Mouse (Mus musculus) testis, adult 2 months (tissue): Measurements from ENCODE around the gene Upp2.

Experiments
- CTCF ChIP-seq: fragments of 200-500 bp; IDR thresholded peaks from 2 replicates; pipeline ENCODE4 v1.5.1; 2012; ENCODE audit warnings: low read depth, mild to moderate bottlenecking, inconsistent platforms, low read length, moderate library complexity; ENCODE audit not compliant: control insufficient read depth, insufficient read depth, insufficient replicate concordance
- POLR2A ChIP-seq: fragments of 200-500 bp; IDR thresholded peaks from 2 replicates; pipeline ENCODE4 v1.6.1; 2012; ENCODE audit warnings: low read depth, mild to moderate bottlenecking, inconsistent platforms, low read length, moderate library complexity; ENCODE audit not compliant: control insufficient read depth

DNA sequence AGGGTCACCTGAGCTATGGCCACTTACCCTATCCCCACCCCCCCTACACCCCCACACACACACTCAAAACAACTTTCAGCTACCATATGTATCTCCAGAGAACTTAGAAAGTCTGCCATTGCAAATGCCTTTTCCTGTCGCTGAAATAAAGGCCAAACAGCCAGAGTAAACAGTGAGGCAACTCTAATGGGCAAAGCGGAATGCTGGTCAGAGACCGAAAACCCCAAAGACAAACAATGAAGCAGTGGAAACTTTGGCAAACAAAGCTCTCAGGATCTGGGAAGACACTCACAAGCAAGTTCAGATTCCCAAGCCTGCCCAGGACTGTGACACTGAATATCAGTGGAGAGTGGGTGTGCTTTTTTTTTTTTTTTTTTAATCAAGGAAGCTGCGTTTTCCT is 5.0 kb upstream of the Upp2 start:
- TF ChIP-seq POLR2A (no peak), CTCF (no peak)
